Mouse (Mus musculus) midbrain, embryonic 14.5 days (tissue): ENCODE measurements around the gene Slc30a7. TPM values are rescaled to one million over a fixed set of nuclear protein-coding genes. Genes with fewer than 3 reads are reported as not detected.
"Not testable (repeated sequence)": the region's sequence is repeated elsewhere in the genome, so short reads cannot be mapped to it uniquely, and the experiment has no call there.

Experiments
- ATAC-seq: fragments of 200-750 bp; cut with Nextera tagmentation; 2 replicates; pipeline ENCODE4 v1.8.0; 2017; ENCODE audit warnings: moderate number of reproducible peaks, moderate library complexity; ENCODE audit not compliant: low FRiP score, low TSS enrichment
- DNase-seq: peaks from one replicate; pipeline ENCODE4 v3.0.0-alpha.2; 2015
- H3K27ac ChIP-seq: fragments of 300-500 bp; sonication (generic); replicated peaks from 2 replicates; pipeline ENCODE4 v1.5.1; 2014; ENCODE audit warnings: mild to moderate bottlenecking, low read depth, low read length, moderate library complexity
- H3K27me3 ChIP-seq: fragments of 300-500 bp; sonication (generic); 2 replicates; pipeline ENCODE4 v1.6.1; 2014; ENCODE audit warnings: low read length, control low read depth, mixed read lengths; ENCODE audit not compliant: control insufficient read depth, insufficient read depth
- H3K36me3 ChIP-seq: fragments of 300-500 bp; sonication (generic); 2 replicates; pipeline ENCODE4 v1.6.1; 2014; ENCODE audit warnings: low read length, control low read depth; ENCODE audit not compliant: control insufficient read depth, insufficient read depth
- H3K4me1 ChIP-seq: fragments of 300-500 bp; sonication (generic); 2 replicates; pipeline ENCODE4 v1.6.1; 2014; ENCODE audit warnings: mild to moderate bottlenecking, antibody characterized with exemption, low read length, control low read depth; ENCODE audit not compliant: control insufficient read depth, insufficient read depth
- H3K4me2 ChIP-seq: fragments of 300-500 bp; sonication (generic); 2 replicates; pipeline ENCODE4 v1.6.1; 2014; ENCODE audit warnings: mild to moderate bottlenecking, low read length, moderate library complexity
- H3K4me3 ChIP-seq: fragments of 300-500 bp; sonication (generic); replicated peaks from 2 replicates; pipeline ENCODE4 v1.5.1; 2014; ENCODE audit warnings: low read depth, low read length
- H3K9ac ChIP-seq: fragments of 300-500 bp; sonication (generic); replicated peaks from 2 replicates; pipeline ENCODE4 v1.6.1; 2014; ENCODE audit warnings: mild to moderate bottlenecking, low read length, moderate library complexity
- H3K9me3 ChIP-seq: fragments of 300-500 bp; sonication (generic); 2 replicates; pipeline ENCODE4 v1.6.1; 2016; ENCODE audit warnings: low read length, control low read depth, mixed read lengths; ENCODE audit not compliant: control insufficient read depth
- whole genome bisulfite sequencing: fragments of 180-500 bp; shearing (Covaris S2); extraction: QIAGEN DNeasy Blood & Tissue Kit; methylation state at CpG from one replicate; pipeline ENCODE4 v1.1.7; 2014; 5-methylcytosine and 5-hydroxymethylcytosine counted together
- polyA plus RNA-seq: library from polyadenylated mRNA; unstranded; fragments of >200 nt; fragmentation: Nextera tagmentation; extraction: Ambion mirVana; gene quantifications from 2 replicates; pipeline ENCODE4 v1.2.1, GENCODE M21; 2014

The Slc30a7 gene
- polyA plus RNA-seq, 1 experiment from 2014 or later, result 26.8 TPM

DNA sequence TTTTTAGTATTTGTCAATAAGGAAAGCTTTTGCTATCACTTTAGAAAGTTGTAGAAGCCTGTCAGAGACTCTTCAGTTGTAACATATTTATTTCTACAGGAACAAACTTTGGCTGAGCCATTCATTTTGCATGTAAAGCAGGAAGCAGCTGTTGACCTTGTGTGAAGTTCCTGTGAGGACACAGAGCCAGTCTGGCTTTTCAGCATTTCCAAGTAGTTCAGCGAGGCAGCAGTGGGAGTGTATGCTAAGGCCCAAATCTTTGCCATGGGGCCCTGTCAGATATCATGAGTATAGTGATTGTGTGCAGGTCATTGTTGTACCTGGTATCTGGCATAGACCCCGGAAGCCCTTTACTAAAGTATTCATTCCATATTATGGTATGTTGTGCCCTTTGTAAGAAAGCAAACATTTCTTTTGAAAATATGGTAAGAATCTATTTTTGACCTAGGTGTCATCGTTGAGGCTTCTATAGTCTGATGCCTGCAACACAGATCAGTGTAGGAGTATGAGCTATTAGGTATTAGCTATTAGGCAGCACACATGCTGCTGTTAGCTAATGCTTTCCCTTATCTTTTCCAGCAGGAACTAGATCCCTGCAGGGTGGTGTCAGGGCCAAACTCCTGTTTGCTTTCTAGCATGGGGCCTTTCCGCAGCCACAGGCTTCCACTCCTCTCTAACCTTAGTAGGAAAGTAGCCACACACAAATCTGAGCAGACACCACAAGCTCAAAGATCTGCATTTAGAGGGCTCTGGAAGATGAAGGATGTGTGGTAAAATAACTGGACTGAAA is 82.6 kb downstream of the Slc30a7 start:
- no peaks in the 10 kb centered on the region for H3K9me3 ChIP-seq
- WGBS, result 89% methylated on average over 4 of the region's 4 CpGs

DNA sequence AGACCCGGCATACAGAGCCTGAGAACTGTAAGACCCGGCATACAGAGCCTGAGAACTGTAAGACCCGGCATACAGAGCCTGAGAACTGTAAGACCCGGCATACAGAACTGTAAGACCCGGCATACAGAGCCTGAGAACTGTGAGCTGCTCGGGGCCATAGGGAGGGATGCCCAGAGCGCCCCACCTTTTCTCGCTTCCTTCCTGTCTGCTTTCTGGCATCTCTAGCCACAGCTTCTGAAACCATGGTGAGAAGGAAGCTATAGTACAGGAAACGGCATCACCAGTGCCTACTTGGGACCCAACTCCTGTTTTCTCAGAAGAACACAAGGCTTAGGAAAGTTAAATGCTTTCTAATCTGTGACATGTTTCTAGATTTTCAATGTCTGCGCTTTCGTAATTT is 99.8 kb downstream of the Slc30a7 start:
- not testable (repeated sequence) for DNase-seq, H3K27me3 ChIP-seq, H3K36me3 ChIP-seq, H3K4me2 ChIP-seq, H3K27ac ChIP-seq, ATAC-seq, H3K4me1 ChIP-seq, H3K4me3 ChIP-seq, H3K9me3 ChIP-seq, H3K9ac ChIP-seq
- over 99% methylated on average over 10 of the region's 11 CpGs for WGBS

More for the DNA sequence above, 82.6 kb downstream of the Slc30a7 start:
- ATAC-seq (no peak), DNase-seq (no peak)
- H3K4me2 ChIP-seq, result no peak overlapping the region
- no peaks in the 10 kb centered on the region for H3K4me1 ChIP-seq
- H3K36me3 ChIP-seq, result peaks cover 11% of the 10 kb centered on the region
- no peaks in the 10 kb centered on the region for H3K27me3 ChIP-seq
- H3K4me3 ChIP-seq, result no peak overlapping the region
- no peak overlapping the region for H3K27ac ChIP-seq
- no peak overlapping the region for H3K9ac ChIP-seq

DNA sequence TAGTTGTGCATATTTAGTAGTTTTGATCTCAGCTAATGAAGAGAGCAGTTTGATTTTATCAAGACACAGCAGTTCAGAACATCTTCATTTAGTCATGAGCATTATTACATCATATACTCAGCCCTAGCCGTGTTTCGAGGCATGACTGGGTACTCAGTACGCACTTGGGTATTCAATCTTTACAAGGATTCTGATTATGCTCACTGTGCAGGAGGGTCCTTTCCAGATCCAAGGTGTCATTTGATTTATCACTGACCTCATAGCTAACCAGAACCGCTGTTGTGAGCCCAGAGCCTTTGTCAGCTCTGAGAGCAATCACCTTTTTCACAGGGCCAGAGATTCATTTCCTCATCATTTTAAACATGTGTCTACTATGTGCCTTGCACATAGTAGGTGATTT is 101.6 kb downstream of the Slc30a7 start:
- no peak overlapping the region for H3K27ac ChIP-seq
- ATAC-seq (no peak), DNase-seq (no peak)
- WGBS, result over 99% methylated on average over 4 of the region's 4 CpGs
- no peak overlapping the region for H3K4me3 ChIP-seq
- no peaks in the 10 kb centered on the region for H3K27me3 ChIP-seq
- H3K9ac ChIP-seq, result no peak overlapping the region
- H3K9me3 ChIP-seq, result no peaks in the 10 kb centered on the region
- no peak overlapping the region for H3K4me2 ChIP-seq
- no peaks in the 10 kb centered on the region for H3K4me1 ChIP-seq
- H3K36me3 ChIP-seq, result peaks cover 12% of the 10 kb centered on the region; the same call in 1 of the 2 replicates

DNA sequence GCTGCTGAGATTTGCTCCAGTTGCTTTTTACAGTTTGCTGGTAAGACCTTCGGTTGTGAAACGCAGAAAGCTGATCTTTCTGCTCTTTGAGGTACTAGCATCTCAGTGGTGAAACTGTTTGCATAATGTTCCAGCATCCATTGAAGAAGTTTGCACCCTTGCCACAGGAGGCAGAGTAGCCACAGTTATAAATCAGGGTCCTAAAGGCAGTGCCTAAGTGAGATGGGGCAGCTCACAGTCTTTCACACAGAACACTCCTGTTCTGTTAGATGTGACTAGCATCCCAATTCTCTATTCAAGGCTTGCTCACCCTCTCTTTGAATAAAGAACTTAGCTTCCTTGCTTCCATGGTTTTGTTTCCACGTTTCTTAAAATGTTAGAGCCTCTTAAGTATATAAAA is 102.1 kb downstream of the Slc30a7 start:
- peaks cover 12% of the 10 kb centered on the region; the same call in 1 of the 2 replicates for H3K36me3 ChIP-seq
- H3K4me2 ChIP-seq, result no peak overlapping the region
- H3K9ac ChIP-seq, result no peak overlapping the region
- H3K4me3 ChIP-seq, result no peak overlapping the region
- ATAC-seq (no peak), DNase-seq (peak; percentile 12)
- H3K9me3 ChIP-seq, result no peaks in the 10 kb centered on the region
- WGBS, result 89% methylated on average over 3 of the region's 3 CpGs
- H3K27ac ChIP-seq, result no peak overlapping the region
- H3K4me1 ChIP-seq, result no peaks in the 10 kb centered on the region
- no peaks in the 10 kb centered on the region for H3K27me3 ChIP-seq

DNA sequence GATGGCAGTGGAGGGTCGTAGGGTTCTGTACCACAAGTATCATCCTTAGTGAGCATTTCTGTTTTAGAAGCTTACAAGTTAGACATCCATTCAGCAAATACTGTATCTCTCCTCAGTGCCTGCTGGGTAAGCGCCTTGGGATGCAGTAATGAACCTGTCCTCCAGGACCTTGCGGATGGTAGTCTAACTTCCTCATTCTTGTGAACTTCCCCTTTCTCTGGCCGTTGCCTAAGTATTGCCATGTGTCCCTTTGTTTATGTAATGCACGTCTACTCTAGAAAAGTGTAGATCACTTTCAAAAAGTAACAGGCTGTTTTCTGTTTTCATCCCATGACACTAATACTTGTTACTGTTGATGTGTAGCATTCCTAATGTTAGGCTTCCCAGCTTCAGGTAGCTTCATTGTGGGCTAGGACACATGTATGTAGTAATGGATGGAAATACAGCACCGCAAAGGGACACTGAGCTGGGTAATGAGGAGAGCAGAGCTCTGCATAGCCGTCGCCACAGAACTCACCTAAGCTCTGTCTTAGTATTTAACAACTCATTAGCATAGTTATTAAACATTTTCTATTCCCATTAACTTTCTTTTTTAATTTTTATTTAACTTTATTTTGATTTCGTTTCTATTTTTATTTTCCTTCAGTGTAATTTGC is 104.8 kb downstream of the Slc30a7 start:
- Histone ChIP-seq H3K9me3 (no peaks in the 10 kb centered on the region), H3K27me3 (no peaks in the 10 kb centered on the region), H3K27ac (no peak overlapping the region), H3K4me2 (no peak overlapping the region), H3K4me1 (0 out of 2 replicates have a peak, but pooled peaks cover 2% of the 10 kb centered on the region), H3K4me3 (no peak overlapping the region), H3K9ac (no peak overlapping the region), H3K36me3 (peaks cover 8% of the 10 kb centered on the region; the same call in 1 of the 2 replicates)
- ATAC-seq (no peak), DNase-seq (no peak)
- WGBS, result 94% methylated on average over 9 of the region's 9 CpGs

DNA sequence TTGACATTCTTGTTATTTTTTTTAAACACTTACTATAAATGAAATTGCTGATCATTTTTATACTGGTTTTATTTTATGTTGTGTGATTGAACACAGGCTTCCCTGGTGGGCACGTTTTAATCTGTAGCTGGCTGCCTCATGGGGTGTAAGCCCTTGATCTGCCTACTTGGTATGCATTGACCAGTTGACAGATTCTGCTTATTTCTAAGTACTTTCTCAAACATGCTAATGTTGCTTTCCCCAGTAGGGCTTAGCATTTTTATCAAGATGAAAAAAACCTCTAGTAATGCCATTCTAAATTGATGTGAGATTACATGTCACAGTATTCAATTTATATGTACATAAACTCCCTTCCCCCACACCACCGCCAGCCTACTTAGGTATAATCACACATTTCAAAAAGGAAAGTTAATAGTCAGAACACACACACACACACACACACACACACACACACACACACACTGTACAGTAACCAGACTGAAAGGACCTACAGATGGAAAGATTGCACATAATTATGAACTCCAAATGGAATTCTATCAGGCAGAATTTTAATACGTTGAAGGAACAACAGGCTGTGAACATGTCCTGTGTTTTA is 108.8 kb downstream of the Slc30a7 start:
- Histone ChIP-seq H3K27ac (0 out of 2 replicates have a peak overlapping the region, but pooled peaks have one; percentile 3), H3K4me2 (no peak overlapping the region), H3K4me1 (0 out of 2 replicates have a peak, but pooled peaks cover 2% of the 10 kb centered on the region), H3K4me3 (no peak overlapping the region), H3K9me3 (no peaks in the 10 kb centered on the region), H3K9ac (no peak overlapping the region), H3K27me3 (no peaks in the 10 kb centered on the region), H3K36me3 (peaks cover 19% of the 10 kb centered on the region)
- ATAC-seq, result peak; percentile 79
- 36% methylated on average over 3 of the region's 3 CpGs for WGBS
- DNase-seq, result peak; percentile 64

DNA sequence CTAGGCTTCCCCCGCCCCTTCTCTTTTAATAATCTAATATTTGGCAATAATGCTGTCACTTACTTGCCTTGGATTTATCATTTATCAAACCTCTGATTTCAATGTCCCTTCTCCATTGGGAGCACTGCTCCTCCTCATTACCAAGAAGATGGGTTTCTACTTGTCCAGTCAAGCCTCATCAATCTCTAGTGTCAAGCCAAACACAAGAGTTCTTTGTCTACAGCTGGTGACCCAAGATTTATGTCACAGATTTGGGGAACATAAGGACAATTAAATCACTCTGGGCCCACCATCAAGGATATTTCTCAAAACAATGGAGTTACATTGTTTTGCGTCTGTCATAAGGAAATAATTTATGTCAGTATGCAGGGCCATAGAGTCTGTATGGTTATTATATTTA is 114.0 kb downstream of the Slc30a7 start:
- Histone ChIP-seq H3K4me2 (no peak overlapping the region), H3K4me3 (no peak overlapping the region), H3K9ac (no peak overlapping the region), H3K27ac (no peak overlapping the region), H3K36me3 (peaks cover 11% of the 10 kb centered on the region), H3K9me3 (no peaks in the 10 kb centered on the region), H3K27me3 (no peaks in the 10 kb centered on the region), H3K4me1 (peaks cover 6% of the 10 kb centered on the region; the same call in 1 of the 2 replicates)
- 94% methylated on average over 2 of the region's 2 CpGs for WGBS
- DNase-seq (no peak), ATAC-seq (no peak)

DNA sequence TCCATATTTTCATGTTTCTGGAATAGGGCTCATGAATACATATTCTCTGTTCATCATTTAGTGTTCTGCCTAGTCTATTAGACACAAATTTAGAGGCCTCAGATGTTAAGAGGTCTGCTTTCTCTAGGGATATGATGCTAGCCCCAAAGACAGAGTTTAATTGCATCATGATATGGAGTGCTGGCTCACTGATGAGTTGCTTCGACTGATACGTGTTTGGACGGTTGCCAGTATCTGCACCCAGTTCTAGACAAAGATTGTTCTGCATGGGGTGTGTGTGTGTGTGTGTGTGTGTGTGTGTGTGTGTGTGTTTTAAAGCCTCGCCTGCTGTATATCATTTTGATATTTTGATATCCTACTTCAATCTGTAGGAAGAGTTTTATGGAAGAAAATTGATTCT is 114.9 kb downstream of the Slc30a7 start:
- no peak overlapping the region for H3K4me3 ChIP-seq
- ATAC-seq, result no peak

More for the DNA sequence above, 114.9 kb downstream of the Slc30a7 start:
- H3K9ac ChIP-seq, result no peak overlapping the region
- WGBS, result 62% methylated on average over 4 of the region's 4 CpGs
- H3K36me3 ChIP-seq, result peaks cover 11% of the 10 kb centered on the region
- H3K27ac ChIP-seq, result no peak overlapping the region
- DNase-seq, result peak; percentile 12
- no peak overlapping the region for H3K4me2 ChIP-seq
- H3K27me3 ChIP-seq, result no peaks in the 10 kb centered on the region
- peaks cover 6% of the 10 kb centered on the region; the same call in 1 of the 2 replicates for H3K4me1 ChIP-seq
- no peaks in the 10 kb centered on the region for H3K9me3 ChIP-seq
